Mouse (Mus musculus): Measurements from ENCODE around the gene Hist1h2br. TPM values are rescaled to one million over a fixed set of nuclear protein-coding genes. Genes with fewer than 3 reads are reported as not detected.

Gene Hist1h2br
- total and polyA plus RNA-seq, 3 experiments: 4.2 to 2,083 (median 19.7) TPM

- Histone ChIP-seq H3K4me3 (replicated peaks in 1 of 3; ENCODE audit: low read depth in 2 of 3, low read length in 2 of 3, poor library complexity in 1 of 3) (no peak overlapping the region), H3K27ac (ENCODE audit: insufficient read depth, low read depth) (peak overlapping the region; percentile 45; the same call in 1 of the 2 replicates), H3K9me3 (replicated peaks; ENCODE audit: low read length) (no peaks in the 10 kb centered on the region), H3K4me2 (ENCODE audit: insufficient read depth, low read depth, poor library complexity, severe bottlenecking) (peak overlapping the region; percentile 29; the same call in 1 of the 2 replicates), H3K9ac (ENCODE audit: insufficient read depth, low read depth) (no peak overlapping the region), H3K36me3 (replicated peaks in 1 of 2; ENCODE audit: control insufficient read depth in 1 of 2, insufficient read depth in 1 of 2, low read length in 1 of 2) (peaks cover 0 to 4% of the 10 kb centered on the region in 2 experiments), H3K27me3 (replicated peaks) (no peaks in the 10 kb centered on the region), H3K4me1 (ENCODE audit: control insufficient read depth in 1 of 2, insufficient read depth in 2 of 2) (peaks cover 0 to 39% of the 10 kb centered on the region in 2 experiments; a peak in 2 of 4 replicates), H3K79me2 (replicated peaks; ENCODE audit: control insufficient read depth, extremely low read depth, insufficient read depth, poor library complexity, severe bottlenecking) (no peaks in the 10 kb centered on the region)
- no peak for DNase-seq (ENCODE audit: extremely low read depth)
- 0 out of 2 replicates have a peak, but pooled peaks have one; percentile 25 for TF ChIP-seq IRF4 (IDR thresholded peaks at IDR 0.05; ENCODE audit: low read depth, low read length)
- TF ChIP-seq JUND (conservative IDR thresholded peaks at IDR 0.05; ENCODE audit: low read depth, low read length): 0 out of 2 replicates have a peak, but pooled peaks have one; percentile 28
- no peak for TF ChIP-seq MAFK (IDR thresholded peaks at IDR 0.05; ENCODE audit: insufficient replicate concordance, low read length)
- TF ChIP-seq TCF12 (IDR thresholded peaks at IDR 0.05; ENCODE audit: low read depth, low read length): no peak
- dilution Hi-C loops (cut with MboI; ENCODE audit: extremely low pct_ligation_motif_present, extremely low pct_unique_long_range_greater_than_20kb, low sequenced_read_pairs) (no loop called here), in situ Hi-C loops (cut with MboI; ENCODE audit: low pct_ligation_motif_present, low pct_unique_long_range_greater_than_20kb, low sequenced_read_pairs) (no loop called here)
These were observed 5.0 kb upstream of the Hist1h2br start for GRCm38 (mm10) chr13:21828511-21828910.

GRCm38 (mm10) chr13:21830344-21830743, 3.2 kb upstream of the Hist1h2br start:
- TF ChIP-seq POLR2A (IDR thresholded peaks at IDR 0.05; ENCODE audit: low read depth, low read length) (no peak; the same call in 1 of the 2 replicates), SMC3 (IDR thresholded peaks at IDR 0.05; ENCODE audit: low read depth, low read length) (no peak), JUND (conservative IDR thresholded peaks at IDR 0.05; ENCODE audit: low read depth, low read length) (no peak), NRF1 (IDR thresholded peaks at IDR 0.05; ENCODE audit: low read depth, low read length) (no peak), BHLHE40 (IDR thresholded peaks at IDR 0.05; ENCODE audit: low read depth, low read length) (no peak), IRF4 (IDR thresholded peaks at IDR 0.05; ENCODE audit: low read depth, low read length) (no peak), TCF12 (IDR thresholded peaks at IDR 0.05; ENCODE audit: low read depth, low read length) (no peak), SIN3A (IDR thresholded peaks at IDR 0.05; ENCODE audit: low read length) (no peak), KAT2A (IDR thresholded peaks at IDR 0.05; ENCODE audit: insufficient replicate concordance, low read length) (no peak), JUN (IDR thresholded peaks at IDR 0.05; ENCODE audit: insufficient read depth, low read depth, low read length) (no peak), ZNF384 (IDR thresholded peaks at IDR 0.05; ENCODE audit: low read depth, low read length) (no peak), USF1 (IDR thresholded peaks at IDR 0.05; ENCODE audit: low read depth, low read length) (no peak), MEF2A (IDR thresholded peaks at IDR 0.05; ENCODE audit: borderline replicate concordance, low read depth, low read length) (no peak), ZC3H11A (IDR thresholded peaks at IDR 0.05; ENCODE audit: low read depth, low read length) (no peak)
- Histone ChIP-seq H3K9me3 (replicated peaks; ENCODE audit: low read length) (no peaks in the 10 kb centered on the region), H3K36me3 (replicated peaks in 1 of 2; ENCODE audit: control insufficient read depth in 1 of 2, insufficient read depth in 1 of 2, low read length in 1 of 2) (peaks cover 0 to 4% of the 10 kb centered on the region in 2 experiments), H3K4me1 (ENCODE audit: control insufficient read depth in 1 of 2, insufficient read depth in 2 of 2) (peaks cover 0 to 39% of the 10 kb centered on the region in 2 experiments; a peak in 2 of 4 replicates), H3K27ac (ENCODE audit: insufficient read depth, low read depth) (no peak overlapping the region), H3K79me2 (replicated peaks; ENCODE audit: control insufficient read depth, extremely low read depth, insufficient read depth, poor library complexity, severe bottlenecking) (no peaks in the 10 kb centered on the region), H3K9ac (ENCODE audit: insufficient read depth, low read depth) (no peak overlapping the region; the same call in 1 of the 2 replicates), H3K4me3 (replicated peaks in 1 of 3; ENCODE audit: low read depth in 2 of 3, low read length in 2 of 3, poor library complexity in 1 of 3) (no peak overlapping the region), H3K27me3 (replicated peaks) (no peaks in the 10 kb centered on the region), H3K4me2 (ENCODE audit: insufficient read depth, low read depth, poor library complexity, severe bottlenecking) (no peak overlapping the region)
- DNase-seq (ENCODE audit: extremely low read depth): no peak
- dilution Hi-C loops (cut with MboI; ENCODE audit: extremely low pct_ligation_motif_present, extremely low pct_unique_long_range_greater_than_20kb, low sequenced_read_pairs): no loop called here
- in situ Hi-C loops (cut with MboI; ENCODE audit: low pct_ligation_motif_present, low pct_unique_long_range_greater_than_20kb, low sequenced_read_pairs): no loop called here
